Mouse (Mus musculus): ENCODE measurements at regions not wholly inside any gene's neighbourhood (a gene's known extent, or its start where the extent isn't known, plus 50 kb on each side); places are given as distances from the start of the nearest gene placed in this dataset.
A peak's percentile ranks its signal among the peaks of the same experiment; 100 is the strongest.

DNA sequence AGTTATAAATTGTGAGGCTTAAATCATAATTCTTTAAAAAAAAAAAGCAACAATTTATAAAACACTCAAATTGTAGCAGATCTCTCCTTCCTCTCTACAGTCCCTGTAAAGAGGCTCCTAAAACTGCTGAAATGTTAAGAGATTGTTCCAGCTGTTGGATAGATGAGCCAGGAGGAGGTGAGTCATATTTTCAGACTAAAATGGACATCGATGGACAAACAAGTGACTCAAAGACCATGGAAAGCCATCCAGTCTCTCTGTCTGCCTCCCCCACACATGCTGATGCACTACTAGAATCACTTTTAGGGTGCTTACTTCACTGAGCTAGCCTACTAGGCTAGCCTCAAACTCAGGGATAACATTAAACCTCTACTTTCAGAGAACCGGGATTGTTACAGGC is 561.5 kb downstream of the Tmem114 start:
- DNase-seq = no peak

GRCm38 (mm10) chr16:7839139-7839538 is 585.8 kb downstream of the Tmem114 start:
- DNase-seq = no peak

DNA sequence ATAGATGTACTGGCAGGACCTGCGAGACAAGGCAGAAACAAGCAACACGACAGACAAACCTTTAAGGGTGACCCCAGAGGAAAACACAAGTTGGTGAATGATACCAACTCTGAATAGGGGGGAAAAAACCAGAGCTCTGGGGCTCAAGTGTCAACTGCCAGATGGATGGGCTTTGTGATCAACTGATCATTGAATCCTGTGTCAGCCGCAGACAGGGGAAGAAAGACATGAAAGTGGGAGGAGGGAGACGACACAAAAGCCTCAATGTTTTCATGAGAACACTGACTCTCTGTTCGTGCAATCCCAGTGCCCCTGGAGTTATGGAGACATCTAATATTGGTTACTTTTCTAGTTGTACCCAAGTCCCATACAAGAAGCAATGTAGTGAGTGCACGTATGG is 593.8 kb downstream of the Tmem114 start:
- no peak for DNase-seq

- DNase-seq = no peak
These were observed 594.8 kb downstream of the Tmem114 start for GRCm38 (mm10) chr16:7829939-7830650.

GRCm38 (mm10) chr16:7801161-7801560 is 623.8 kb downstream of the Tmem114 start:
- DNase-seq = peak; percentile 24 to 58

- no peak for DNase-seq
These were observed 627.7 kb downstream of the Tmem114 start for GRCm38 (mm10) chr16:7797176-7797786.

- no peak for DNase-seq
These were observed 629.4 kb downstream of the Tmem114 start for GRCm38 (mm10) chr16:7795561-7795960.

- no peak for DNase-seq
These were observed 632.4 kb downstream of the Tmem114 start for GRCm38 (mm10) chr16:7792521-7792920.

DNA sequence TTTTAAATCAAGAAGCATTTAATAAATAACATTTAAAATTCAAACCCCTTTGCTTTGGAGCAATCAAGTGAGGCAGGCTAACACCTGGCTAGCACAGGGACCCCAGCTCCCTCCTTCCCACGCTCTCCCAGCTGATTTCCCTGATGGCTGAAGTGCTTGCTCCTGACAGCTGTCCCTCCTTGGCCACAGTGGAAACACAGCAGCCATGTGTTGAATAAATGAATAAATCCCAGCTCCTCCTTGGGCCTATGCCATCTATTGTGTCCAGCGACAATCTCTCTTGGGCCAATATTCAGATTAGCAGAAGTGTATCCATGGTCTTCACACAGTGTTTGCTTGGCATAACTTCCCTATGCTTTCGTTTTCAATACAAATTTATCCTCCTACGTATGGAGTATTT is 634.7 kb downstream of the Tmem114 start:
- DNase-seq = no peak

DNA sequence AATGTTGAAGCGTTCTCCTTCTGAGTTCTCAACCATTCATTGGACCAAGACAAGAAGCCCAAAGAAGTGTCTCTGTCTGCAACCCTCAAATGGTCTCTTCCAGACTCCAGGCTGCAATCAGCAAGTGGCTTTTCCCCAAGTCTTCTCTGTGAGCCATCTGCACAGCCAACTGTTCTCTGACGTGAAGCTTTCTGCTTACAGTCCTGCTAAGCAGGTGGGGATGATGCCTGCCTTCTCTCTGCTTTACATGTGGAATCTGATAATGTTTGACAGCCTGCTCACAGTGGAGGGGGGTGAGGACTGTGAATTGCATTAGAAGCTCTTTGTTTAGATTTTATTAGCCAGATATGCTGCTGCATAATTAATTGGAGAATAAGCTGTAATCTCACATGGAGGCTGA is 636.7 kb downstream of the Tmem114 start:
- no peak for DNase-seq

GRCm38 (mm10) chr16:7781506-7781905 is 643.4 kb downstream of the Tmem114 start:
- no peak for DNase-seq

DNA sequence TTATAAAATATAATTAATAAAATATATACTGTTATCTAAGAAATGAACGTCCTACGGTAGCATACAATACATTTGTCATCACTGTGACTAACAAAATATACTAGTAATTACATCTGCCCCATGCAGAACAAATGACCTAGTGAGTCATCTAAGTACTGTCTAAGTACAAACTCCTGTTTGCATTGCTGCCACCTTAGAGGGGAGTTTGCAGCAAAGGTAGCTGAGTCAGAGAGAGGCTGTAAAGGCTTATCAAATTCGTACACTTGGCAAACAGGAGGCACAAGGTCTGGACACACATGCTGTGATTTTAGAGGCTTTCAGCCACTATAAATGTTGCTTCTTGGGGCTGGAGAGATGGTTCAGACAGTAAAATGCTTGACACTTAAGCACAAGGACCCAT is 649.3 kb downstream of the Tmem114 start:
- no peak for DNase-seq

DNA sequence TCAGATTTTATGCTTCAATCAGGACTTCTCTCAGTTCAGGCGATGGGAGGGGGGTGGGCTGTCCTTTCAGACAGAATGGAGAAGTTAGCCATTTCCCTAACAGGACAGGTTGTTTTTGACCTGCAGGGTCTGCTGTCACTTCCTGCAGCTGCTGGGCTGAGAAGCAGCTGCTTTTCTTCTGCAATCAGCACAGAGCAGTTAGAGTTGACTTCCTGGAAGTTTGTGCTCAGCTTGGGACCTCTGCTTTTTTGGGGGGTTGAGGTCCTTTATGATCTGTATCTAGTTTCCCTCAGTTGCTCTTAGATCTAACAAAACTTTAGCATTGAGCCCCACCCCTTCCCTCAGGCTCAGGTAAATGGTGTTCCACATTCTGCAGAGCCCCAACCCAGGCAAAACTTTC is 656.5 kb downstream of the Tmem114 start:
- DNase-seq = no peak

DNA sequence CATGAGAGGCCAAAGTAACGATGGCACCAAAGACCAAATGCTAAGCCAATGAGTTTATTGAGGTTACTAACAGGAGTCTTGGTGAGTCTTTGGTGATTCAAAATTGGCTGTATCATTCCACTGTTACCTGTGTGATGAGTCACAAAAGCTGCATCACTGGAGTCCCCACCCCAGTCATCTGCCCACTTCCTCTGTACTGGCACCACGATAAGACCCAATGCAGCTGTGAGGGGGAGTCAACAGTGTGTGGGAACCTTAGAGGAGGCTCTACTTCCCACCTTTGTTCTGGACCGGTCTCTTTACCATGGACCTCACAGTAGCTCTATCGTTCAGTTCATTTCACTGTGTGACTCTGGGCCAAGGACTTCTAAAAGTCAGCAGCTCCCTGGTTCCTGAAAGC is 657.2 kb downstream of the Tmem114 start:
- no peak for DNase-seq

GRCm38 (mm10) chr16:7764383-7764782 is 660.6 kb downstream of the Tmem114 start:
- no peak for DNase-seq

GRCm38 (mm10) chr16:7728186-7728585 is 696.8 kb downstream of the Tmem114 start:
- DNase-seq = peak in 1 of 2 experiments; percentile 1

DNA sequence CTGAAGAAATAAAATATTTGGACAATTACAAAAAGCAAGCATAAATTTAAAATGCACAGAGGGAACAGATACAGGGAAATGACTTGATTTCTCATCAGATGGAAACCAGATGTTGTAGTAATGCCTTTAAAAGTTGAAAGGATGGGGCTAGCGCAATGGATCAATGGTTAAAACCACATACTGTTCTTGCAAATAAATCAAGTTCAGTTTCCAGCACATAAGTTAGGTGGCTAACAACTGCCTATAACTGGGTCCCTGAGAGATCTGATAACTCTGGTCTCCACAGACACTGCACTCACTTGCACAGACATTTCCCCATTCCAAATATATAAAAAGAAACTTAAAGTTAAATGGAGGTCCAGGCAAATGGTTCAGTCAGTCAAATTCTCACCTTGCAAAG is 699.7 kb downstream of the Tmem114 start:
- DNase-seq = no peak

- peak; percentile 2 to 5 for DNase-seq
These were observed 723.5 kb downstream of the Tmem114 start for GRCm38 (mm10) chr16:7701471-7701870.

GRCm38 (mm10) chr16:7685484-7685883 is 739.5 kb downstream of the Tmem114 start:
- DNase-seq = no peak

DNA sequence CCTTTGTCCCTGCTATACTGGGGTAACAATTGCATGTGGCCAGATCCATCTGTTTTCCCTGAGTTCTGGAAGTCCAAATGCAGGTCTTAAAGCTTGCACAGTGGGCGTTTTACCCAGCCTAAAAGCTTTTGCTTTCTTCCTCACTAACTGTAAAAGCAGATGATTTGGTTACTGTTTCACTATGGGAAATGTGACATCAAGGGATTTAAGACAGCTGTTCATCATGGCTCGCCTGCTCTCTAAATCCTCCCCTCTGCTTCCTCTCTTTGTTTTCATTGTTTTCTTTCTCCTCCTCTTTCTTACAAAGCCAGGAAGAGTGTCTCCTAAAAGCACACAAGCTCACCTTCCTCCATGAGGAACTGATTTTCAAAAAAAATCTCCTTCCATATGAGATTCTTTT is 758.8 kb downstream of the Tmem114 start:
- DNase-seq = no peak

DNA sequence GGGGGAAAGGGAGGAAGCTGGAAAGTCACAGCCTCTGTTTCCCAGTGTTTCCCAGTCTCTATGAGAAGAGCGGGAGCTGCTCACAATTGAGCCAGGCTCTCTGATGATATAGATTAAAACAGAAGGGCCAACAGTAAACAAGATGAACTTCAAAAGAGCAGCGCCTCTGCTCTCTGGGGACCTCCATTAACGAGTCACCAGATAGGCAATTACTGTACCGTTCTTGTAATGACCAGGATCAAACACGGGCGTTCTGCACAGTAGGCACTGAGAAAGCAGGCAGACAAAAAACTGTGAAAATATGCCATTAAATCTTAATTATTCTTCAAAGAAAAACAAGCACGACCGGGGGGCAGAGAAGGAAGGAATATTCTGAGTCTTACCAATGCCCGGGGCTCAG is 766.8 kb downstream of the Tmem114 start:
- no peak for DNase-seq

DNA sequence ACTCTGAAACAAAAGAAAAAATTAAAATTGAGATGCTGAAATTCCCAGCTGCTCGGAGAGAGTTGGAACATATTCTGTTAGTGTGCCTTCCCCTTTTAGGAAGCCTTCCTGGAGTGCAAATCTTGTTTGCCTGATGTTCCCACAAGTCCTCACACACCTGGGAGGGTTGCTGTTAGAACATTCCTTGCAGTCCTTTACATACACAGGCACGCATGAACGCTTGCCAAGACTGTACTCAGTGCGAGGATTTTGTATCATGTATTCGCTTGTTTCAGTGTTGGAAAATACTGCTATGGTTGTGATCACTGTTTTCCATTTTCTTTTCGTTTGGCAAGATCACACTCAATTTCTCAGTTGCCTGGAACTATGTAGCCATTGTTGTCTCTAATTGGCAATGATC is 770.5 kb downstream of the Tmem114 start:
- DNase-seq = no peak

DNA sequence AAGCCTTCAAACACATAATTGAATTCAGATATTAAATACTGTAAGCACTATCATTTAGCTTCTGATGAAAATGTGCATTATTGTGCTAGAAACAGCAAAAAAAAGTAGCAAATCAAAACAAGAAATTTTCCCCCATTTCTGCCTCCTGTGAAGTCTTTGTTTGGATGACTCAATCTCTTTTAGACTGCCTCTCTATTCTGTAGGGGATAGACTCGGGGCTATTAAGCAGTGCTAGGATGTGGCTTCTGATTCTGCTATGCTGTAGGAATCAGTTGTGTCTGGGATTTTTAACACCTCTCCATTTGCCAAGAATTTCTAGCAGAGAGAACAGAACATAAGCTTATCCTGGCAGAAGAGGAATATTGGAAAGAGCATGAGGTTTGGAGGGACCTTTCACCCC is 775.2 kb downstream of the Tmem114 start:
- DNase-seq = no peak

DNA sequence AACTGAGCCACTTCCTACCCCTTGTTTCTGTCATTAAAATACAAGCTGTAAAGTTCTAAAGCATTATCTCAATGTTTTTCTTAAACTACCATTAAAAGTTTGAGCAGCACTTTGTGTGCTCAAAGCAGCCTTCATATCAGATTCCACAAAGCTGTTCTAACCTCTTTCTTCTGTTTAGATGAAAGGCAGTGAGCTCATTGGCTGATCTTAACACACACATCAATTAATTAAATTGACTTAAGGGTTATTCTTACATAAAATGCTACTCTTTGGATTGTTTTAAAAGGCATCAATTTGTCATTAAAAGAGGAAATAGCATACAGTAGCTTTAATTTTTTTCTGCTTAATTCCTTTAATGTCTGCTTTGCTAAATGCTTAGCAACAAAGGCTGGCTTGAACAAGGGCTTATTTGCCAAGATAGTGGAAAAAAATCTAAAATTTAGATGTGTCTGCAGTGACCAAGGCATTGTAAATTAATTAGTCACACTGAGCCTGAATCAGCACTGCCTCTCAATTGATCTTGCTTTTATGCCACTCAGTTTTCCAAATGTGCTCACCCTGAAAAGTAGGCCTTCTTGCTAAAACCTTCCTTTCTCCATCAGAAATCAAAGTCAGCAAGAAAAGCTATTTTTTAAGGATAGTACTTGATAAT is 777.5 kb downstream of the Tmem114 start:
- no peak for DNase-seq
